Mouse (Mus musculus) embryonic fibroblast, embryonic 13.5 days (primary cell): ENCODE results near the gene Ppp1r36. TPM values are rescaled to one million over a fixed set of nuclear protein-coding genes. Genes with fewer than 3 reads are reported as not detected.

ENCODE experiments used
- H3K27ac ChIP-seq: 2 replicates; pipeline ENCODE4 v1.5.1; 2012; ENCODE audit warnings: low read length, control low read depth, inconsistent platforms; ENCODE audit not compliant: insufficient read depth
- H3K4me1 ChIP-seq: 2 replicates; pipeline ENCODE4 v1.6.1; 2011; ENCODE audit warnings: low read length; ENCODE audit not compliant: control insufficient read depth, insufficient read depth
- H3K4me3 ChIP-seq: 2 replicates; pipeline ENCODE4 v1.5.1; 2011; ENCODE audit warnings: mild to moderate bottlenecking, control low read depth, low read length; ENCODE audit not compliant: insufficient read depth
- CTCF ChIP-seq: IDR thresholded peaks from 2 replicates; pipeline ENCODE4 v1.5.1; 2011; ENCODE audit warnings: mild to moderate bottlenecking, control low read depth, low read length, moderate library complexity, borderline replicate concordance; ENCODE audit not compliant: insufficient read depth
- POLR2A ChIP-seq: IDR thresholded peaks from 2 replicates; pipeline ENCODE4 v1.6.1; 2011; ENCODE audit warnings: low read depth, mild to moderate bottlenecking, control low read depth, low read length, moderate library complexity
- polyA plus RNA-seq: library from polyadenylated mRNA; stranded (reverse); fragments of >200 nt; gene quantifications from 2 replicates; pipeline ENCODE4 v1.2.4, GENCODE M21; 2011; ENCODE audit warnings: low read depth; ENCODE audit not compliant: missing spikeins, insufficient read length

Ppp1r36 gene
- polyA plus RNA-seq, 1 experiment = 1.8 TPM

DNA sequence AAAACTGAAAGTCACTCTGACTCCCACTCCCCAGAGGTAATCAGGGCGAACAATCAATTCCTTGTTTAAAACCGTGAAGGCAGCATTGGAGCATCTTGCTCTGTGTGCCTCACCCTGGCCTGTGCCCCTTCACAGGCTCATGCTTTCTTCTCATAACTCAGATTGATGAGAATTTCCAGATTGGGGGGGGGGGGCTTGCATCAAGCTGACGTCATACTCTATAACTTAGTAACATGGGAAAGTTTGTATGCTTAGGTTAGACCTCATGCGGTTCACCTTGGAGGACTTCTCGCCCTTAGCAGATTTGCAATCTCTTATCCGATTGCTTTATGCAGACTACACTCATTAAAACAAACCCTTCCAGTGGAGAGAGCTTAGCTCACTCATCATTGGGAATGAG, 43.3 kb upstream of the Ppp1r36 start:
- H3K4me1 ChIP-seq = peaks cover 6% of the 10 kb centered on the region
- no peak overlapping the region for H3K27ac ChIP-seq
- no peak for TF ChIP-seq POLR2A
- no peak for TF ChIP-seq CTCF
- H3K4me3 ChIP-seq = no peak overlapping the region

DNA sequence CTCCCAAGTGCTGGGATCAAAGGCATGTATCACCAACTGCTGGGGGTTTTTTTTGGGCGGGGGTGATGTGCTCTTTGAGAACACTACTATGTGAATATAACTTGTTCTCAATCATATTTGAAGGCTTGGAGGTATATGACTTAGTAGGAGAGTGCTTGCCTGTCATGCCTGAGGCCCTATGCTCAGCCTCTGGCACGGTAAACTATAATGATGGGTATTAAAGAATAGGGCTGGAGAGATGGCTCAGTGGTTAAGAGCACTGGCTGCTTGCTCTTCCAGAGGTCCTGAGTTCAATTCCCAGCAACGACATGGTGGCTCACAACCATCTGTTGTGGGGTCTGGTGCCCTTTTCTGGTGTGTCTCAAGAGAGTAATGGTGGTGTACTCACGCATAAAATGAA, 42.4 kb upstream of the Ppp1r36 start:
- Histone ChIP-seq H3K4me1 (peaks cover 6% of the 10 kb centered on the region), H3K4me3 (no peak overlapping the region), H3K27ac (no peak overlapping the region)
- TF ChIP-seq POLR2A (no peak), CTCF (no peak)

DNA sequence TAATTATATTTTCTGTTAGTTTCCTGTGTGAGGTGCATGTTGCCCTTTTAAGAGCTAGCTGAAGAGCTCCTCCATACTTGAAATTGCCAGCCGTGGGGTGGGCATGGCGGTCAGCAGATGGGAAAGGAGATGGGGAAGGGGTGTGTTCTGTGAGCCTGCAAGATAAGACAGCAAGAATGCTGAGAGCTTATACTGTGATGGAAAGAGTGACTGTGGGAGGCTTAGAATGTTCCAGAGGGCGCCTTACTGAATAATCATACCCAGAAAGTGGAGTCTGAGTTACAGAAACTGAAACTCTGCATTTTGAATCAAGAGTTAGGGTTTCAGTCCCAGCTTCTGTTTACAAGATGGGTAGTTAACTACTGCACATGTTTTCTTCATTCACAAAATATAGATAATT, 41.8 kb upstream of the Ppp1r36 start:
- TF ChIP-seq CTCF = no peak
- TF ChIP-seq POLR2A = no peak
- Histone ChIP-seq H3K4me3 (no peak overlapping the region), H3K4me1 (peaks cover 6% of the 10 kb centered on the region), H3K27ac (no peak overlapping the region)

DNA sequence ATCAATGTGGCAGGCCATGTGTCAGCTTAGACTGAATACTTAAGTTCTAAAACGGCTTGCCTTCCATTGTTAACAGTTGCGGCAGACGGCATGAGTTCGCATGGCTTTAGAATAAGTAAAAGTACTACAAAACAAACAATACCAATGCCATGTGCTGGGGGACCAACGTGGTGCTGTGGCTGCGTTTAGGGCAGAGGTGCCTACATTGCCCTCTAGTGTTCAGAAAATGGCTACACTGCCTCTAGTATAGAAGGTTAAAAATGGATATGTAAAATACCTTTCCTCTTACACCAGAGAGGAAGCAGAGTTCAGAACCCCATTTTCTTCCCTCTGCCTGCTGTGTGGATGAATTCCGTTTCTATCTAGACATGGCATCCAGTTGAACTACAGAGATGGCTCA, 40.7 kb upstream of the Ppp1r36 start:
- peaks cover 6% of the 10 kb centered on the region for H3K4me1 ChIP-seq
- no peak for TF ChIP-seq POLR2A
- TF ChIP-seq CTCF = peak; percentile 45; the same call in 1 of the 2 replicates
- no peak overlapping the region for H3K4me3 ChIP-seq
- no peak overlapping the region for H3K27ac ChIP-seq

DNA sequence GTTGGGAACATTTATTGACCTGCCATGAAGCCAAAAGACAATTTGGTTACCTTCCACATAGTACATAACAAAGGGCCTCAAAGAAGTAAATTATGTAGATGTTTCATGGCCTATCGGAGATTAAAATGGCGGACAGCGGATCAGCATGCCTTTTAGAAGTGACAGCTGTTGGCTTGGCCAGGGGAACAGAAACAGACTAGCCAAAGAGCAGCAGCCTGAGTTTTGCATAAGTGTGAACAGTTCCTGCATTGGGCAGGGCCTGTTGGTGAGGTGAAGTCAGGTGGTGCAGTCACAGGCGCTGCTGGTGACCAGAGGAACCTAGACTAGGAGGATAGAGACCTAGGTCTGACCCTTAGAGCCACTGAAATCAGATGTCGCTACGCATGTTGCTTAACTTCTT, 40.3 kb upstream of the Ppp1r36 start:
- Histone ChIP-seq H3K27ac (no peak overlapping the region), H3K4me3 (no peak overlapping the region), H3K4me1 (peaks cover 6% of the 10 kb centered on the region)
- TF ChIP-seq POLR2A = no peak
- no peak for TF ChIP-seq CTCF

DNA sequence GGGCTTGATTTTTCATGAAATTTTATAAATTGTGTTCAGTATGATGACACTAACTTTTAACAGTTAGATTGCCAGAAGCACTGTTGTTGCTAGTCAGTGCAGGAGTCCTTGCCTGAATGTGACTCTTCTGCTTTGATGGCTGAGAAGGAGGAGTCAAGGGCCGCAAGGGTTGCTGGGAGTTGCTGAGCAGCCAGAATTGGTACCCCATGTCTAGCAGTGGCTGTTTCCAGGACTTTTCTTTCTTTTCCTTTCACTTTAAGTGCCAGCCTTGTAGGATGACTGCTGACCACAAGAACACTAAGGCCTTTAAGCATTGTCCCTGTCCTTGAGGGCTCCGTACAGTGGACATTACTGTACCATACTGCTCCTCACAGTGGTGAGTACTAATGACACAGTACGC, 39.6 kb upstream of the Ppp1r36 start:
- Histone ChIP-seq H3K4me1 (peaks cover 6% of the 10 kb centered on the region), H3K27ac (no peak overlapping the region), H3K4me3 (no peak overlapping the region)
- TF ChIP-seq CTCF (no peak), POLR2A (no peak)

DNA sequence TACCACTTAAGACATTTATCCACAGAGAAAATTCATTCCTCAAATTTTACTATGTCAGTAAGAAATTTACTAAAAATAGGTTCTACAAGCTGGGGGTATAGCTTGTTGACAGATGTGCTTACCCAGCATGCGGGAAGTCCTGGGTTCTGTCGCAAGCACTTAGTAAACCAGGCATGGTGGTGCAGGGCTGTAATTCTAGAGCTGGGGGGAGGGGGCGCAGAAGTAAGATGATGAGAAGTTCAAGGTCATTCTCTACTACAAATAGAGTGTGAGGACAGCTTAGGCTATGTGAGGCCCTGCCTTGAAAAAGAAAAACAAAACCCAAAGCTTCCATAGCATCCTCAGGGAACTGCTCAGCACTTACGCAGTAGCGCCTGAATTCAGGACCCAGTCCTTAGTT, 38.8 kb upstream of the Ppp1r36 start:
- H3K4me1 ChIP-seq = peaks cover 4% of the 10 kb centered on the region; the same call in 1 of the 2 replicates
- H3K4me3 ChIP-seq = no peak overlapping the region
- H3K27ac ChIP-seq = no peak overlapping the region
- TF ChIP-seq CTCF (no peak), POLR2A (no peak)

DNA sequence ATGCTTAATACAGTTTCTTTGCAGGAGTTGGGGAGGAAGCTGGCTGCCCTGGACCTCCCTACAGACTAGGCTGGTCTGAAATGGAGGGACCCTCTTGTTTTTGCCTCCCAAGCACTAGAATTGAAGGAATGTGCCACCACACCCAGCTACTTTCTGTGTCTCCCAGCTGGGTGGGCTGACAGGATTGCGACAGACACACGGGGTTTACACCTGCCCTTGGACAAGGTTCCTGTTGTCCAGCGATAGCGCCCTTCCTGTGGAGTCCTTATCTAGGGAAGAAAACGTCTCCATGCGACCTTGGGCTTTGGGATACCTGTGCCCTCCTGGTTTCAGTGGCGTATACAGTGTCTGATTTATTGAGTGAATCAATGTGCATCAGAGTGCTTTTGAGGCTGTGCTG, 37.2 kb upstream of the Ppp1r36 start:
- Histone ChIP-seq H3K27ac (no peak overlapping the region), H3K4me3 (no peak overlapping the region), H3K4me1 (no peaks in the 10 kb centered on the region)
- TF ChIP-seq POLR2A (no peak), CTCF (no peak)

DNA sequence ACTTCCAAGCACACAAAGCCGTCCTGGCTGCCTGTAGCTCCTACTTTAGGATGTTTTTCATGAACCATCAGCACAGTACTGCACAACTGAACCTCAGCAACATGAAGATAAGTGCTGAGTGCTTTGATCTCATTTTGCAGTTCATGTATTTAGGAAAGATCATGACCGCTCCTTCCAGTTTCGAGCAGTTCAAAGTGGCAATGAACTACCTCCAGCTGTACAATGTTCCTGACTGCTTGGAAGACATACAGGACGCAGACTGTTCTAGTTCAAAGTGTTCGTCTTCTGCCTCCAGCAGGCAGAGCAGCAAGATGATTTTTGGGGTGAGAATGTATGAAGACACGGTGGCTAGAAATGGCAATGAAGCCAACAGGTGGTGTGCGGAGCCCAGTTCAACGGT, 32.0 kb upstream of the Ppp1r36 start:
- no peak overlapping the region for H3K4me3 ChIP-seq
- H3K4me1 ChIP-seq = no peaks in the 10 kb centered on the region
- TF ChIP-seq POLR2A = no peak
- no peak for TF ChIP-seq CTCF
- no peak overlapping the region for H3K27ac ChIP-seq

DNA sequence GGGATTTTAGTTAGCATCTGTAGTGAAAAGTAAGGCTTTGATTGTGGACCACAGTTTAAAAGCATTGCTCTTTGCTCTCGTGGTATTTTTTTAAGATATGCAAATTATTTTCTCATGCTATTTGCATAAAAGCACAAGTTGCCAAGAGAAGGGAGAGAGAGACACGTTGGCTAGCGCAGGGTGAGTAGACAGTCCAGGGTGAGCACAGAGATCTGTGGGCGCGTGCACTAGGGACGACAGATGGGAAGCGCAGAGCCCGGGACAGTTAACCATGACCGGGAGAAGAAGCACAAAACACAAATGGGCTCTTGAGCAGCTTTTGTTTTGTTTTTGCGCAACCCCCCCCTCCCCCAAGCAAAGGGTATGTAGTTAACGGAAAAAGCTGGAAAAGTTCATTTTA, 28.5 kb upstream of the Ppp1r36 start:
- Histone ChIP-seq H3K4me3 (no peak overlapping the region), H3K4me1 (no peaks in the 10 kb centered on the region), H3K27ac (no peak overlapping the region)
- TF ChIP-seq POLR2A = no peak
- TF ChIP-seq CTCF = no peak
